Mouse (Mus musculus): Measurements from ENCODE around the gene Stx17. TPM values are rescaled to one million over a fixed set of nuclear protein-coding genes. Genes with fewer than 3 reads are reported as not detected.

Stx17 gene
- polyA plus RNA-seq (2014; fragmentation: Illumina TruSeq; extraction: RNeasy Lipid Tissue Mini Kit (QIAGEN cat#74804); ENCODE audit: insufficient read depth, low read depth, low replicate concordance) = 10.0 TPM

GRCm38 (mm10) chr4:48124773-48125469 lies at the start of gene Stx17:
Stx17 (plus strand) TSS chr4:48124915.

Other genes with a start within 250 kb of the Stx17 start
- 2.8 TPM for gene Nr4a3, start 79.8 kb upstream of the Stx17 start, polyA plus RNA-seq (2014; fragmentation: Illumina TruSeq; extraction: RNeasy Lipid Tissue Mini Kit (QIAGEN cat#74804); ENCODE audit: insufficient read depth, low read depth, low replicate concordance)
- 65.3 TPM for gene Erp44, start 154.6 kb downstream of the Stx17 start, polyA plus RNA-seq (2014; fragmentation: Illumina TruSeq; extraction: RNeasy Lipid Tissue Mini Kit (QIAGEN cat#74804); ENCODE audit: insufficient read depth, low read depth, low replicate concordance)
- 2.9 TPM for gene Invs, start 154.8 kb downstream of the Stx17 start, polyA plus RNA-seq (2014; fragmentation: Illumina TruSeq; extraction: RNeasy Lipid Tissue Mini Kit (QIAGEN cat#74804); ENCODE audit: insufficient read depth, low read depth, low replicate concordance)

All from lung, adult 10 weeks (tissue).